Mouse (Mus musculus) yolk sac, embryonic 10.5 days (tissue): ENCODE measurements at regions not wholly inside any gene's neighbourhood (a gene's known extent, or its start where the extent isn't known, plus 50 kb on each side); places are given as distances from the start of the nearest gene placed in this dataset.

ENCODE experiments used
- DNase-seq: peaks from one replicate; pipeline ENCODE4 v3.0.0-alpha.2; 2017; ENCODE audit warnings: low spot score

- no peak for DNase-seq
Measured at GRCm38 (mm10) chr8:115626396-115627136, 81.0 kb downstream of the Maf start.

- no peak for DNase-seq
Measured at GRCm38 (mm10) chr8:115625072-115625471, 82.5 kb downstream of the Maf start.

- DNase-seq: no peak
Measured at GRCm38 (mm10) chr8:115618049-115618760, 89.4 kb downstream of the Maf start.

- DNase-seq: no peak
Measured at GRCm38 (mm10) chr8:115616871-115617605, 90.6 kb downstream of the Maf start.

- no peak for DNase-seq
Measured at GRCm38 (mm10) chr8:115613946-115614584, 93.5 kb downstream of the Maf start.

GRCm38 (mm10) chr8:115612119-115612518 is 95.5 kb downstream of the Maf start:
- no peak for DNase-seq

GRCm38 (mm10) chr8:115599771-115600170 is 107.8 kb downstream of the Maf start:
- DNase-seq: no peak

- DNase-seq: no peak
Measured at GRCm38 (mm10) chr8:115597226-115597953, 110.2 kb downstream of the Maf start.

GRCm38 (mm10) chr8:115589721-115590120 is 117.9 kb downstream of the Maf start:
- DNase-seq: no peak

GRCm38 (mm10) chr8:115589076-115589475 is 118.5 kb downstream of the Maf start:
- DNase-seq: no peak

- DNase-seq: no peak
Measured at GRCm38 (mm10) chr8:115584311-115584907, 123.2 kb downstream of the Maf start.

GRCm38 (mm10) chr8:115583221-115583620 is 124.4 kb downstream of the Maf start:
- no peak for DNase-seq

GRCm38 (mm10) chr8:115581940-115582517 is 125.6 kb downstream of the Maf start:
- DNase-seq: no peak

GRCm38 (mm10) chr8:115568394-115568793 is 139.2 kb downstream of the Maf start:
- no peak for DNase-seq

- no peak for DNase-seq
Measured at GRCm38 (mm10) chr8:115565768-115566167, 141.8 kb downstream of the Maf start.

- DNase-seq: peak; percentile 75
Measured at GRCm38 (mm10) chr8:115562362-115562761, 145.2 kb downstream of the Maf start.

GRCm38 (mm10) chr8:115560985-115561916 is 146.3 kb downstream of the Maf start:
- DNase-seq: peak; percentile 89

GRCm38 (mm10) chr8:115555452-115555851 is 152.1 kb downstream of the Maf start:
- no peak for DNase-seq

GRCm38 (mm10) chr8:115554185-115554584 is 153.4 kb downstream of the Maf start:
- no peak for DNase-seq

- no peak for DNase-seq
Measured at GRCm38 (mm10) chr8:115551262-115551661, 156.3 kb downstream of the Maf start.
